Mouse (Mus musculus) midbrain, postnatal 0 days (tissue): Measurements from ENCODE around the gene Cbs. TPM values are rescaled to one million over a fixed set of nuclear protein-coding genes. Genes with fewer than 3 reads are reported as not detected.
"Not testable (repeated sequence)": the region's sequence is repeated elsewhere in the genome, so short reads cannot be mapped to it uniquely, and the experiment has no call there.

Source experiments
- ATAC-seq: fragments of 200-750 bp; cut with Nextera tagmentation; 2 replicates; pipeline ENCODE4 v1.8.0; 2017; ENCODE audit warnings: moderate number of reproducible peaks, mild to moderate bottlenecking, moderate TSS enrichment, moderate library complexity; ENCODE audit not compliant: low FRiP score
- DNase-seq: peaks from one replicate; pipeline ENCODE4 v3.0.0-alpha.2; 2015; ENCODE audit warnings: low spot score
- H3K27ac ChIP-seq: fragments of 300-500 bp; sonication (generic); 2 replicates; pipeline ENCODE4 v1.5.1; 2014; ENCODE audit warnings: low read depth, mild to moderate bottlenecking, low read length, mixed read lengths
- H3K27me3 ChIP-seq: fragments of 300-500 bp; sonication (generic); 2 replicates; pipeline ENCODE4 v1.6.1; 2014; ENCODE audit warnings: low read length, control low read depth, mixed read lengths; ENCODE audit not compliant: insufficient read depth
- H3K36me3 ChIP-seq: fragments of 300-500 bp; sonication (generic); 2 replicates; pipeline ENCODE4 v1.6.1; 2014; ENCODE audit warnings: low read length, control low read depth, mixed read lengths; ENCODE audit not compliant: insufficient read depth
- H3K4me1 ChIP-seq: fragments of 300-500 bp; sonication (generic); 2 replicates; pipeline ENCODE4 v1.6.1; 2014; ENCODE audit warnings: mild to moderate bottlenecking, control low read depth, antibody characterized with exemption, low read length, mixed read lengths; ENCODE audit not compliant: insufficient read depth
- H3K4me2 ChIP-seq: fragments of 300-500 bp; sonication (generic); 2 replicates; pipeline ENCODE4 v1.6.1; 2014; ENCODE audit warnings: low read depth, mild to moderate bottlenecking, low read length, mixed read lengths; ENCODE audit not compliant: poor library complexity, severe bottlenecking
- H3K4me3 ChIP-seq: fragments of 300-500 bp; sonication (generic); 2 replicates; pipeline ENCODE4 v1.5.1; 2014; ENCODE audit warnings: low read depth, mild to moderate bottlenecking, low read length, moderate library complexity
- H3K9ac ChIP-seq: fragments of 300-500 bp; sonication (generic); replicated peaks from 2 replicates; pipeline ENCODE4 v1.6.1; 2014; ENCODE audit warnings: mild to moderate bottlenecking, low read length, moderate library complexity, mixed read lengths; ENCODE audit not compliant: poor library complexity, severe bottlenecking
- H3K9me3 ChIP-seq: fragments of 300-500 bp; sonication (generic); 2 replicates; pipeline ENCODE4 v1.6.1; 2016; ENCODE audit warnings: low read length, control low read depth
- CTCF ChIP-seq: IDR thresholded peaks from 2 replicates; pipeline ENCODE4 v1.5.1; 2016; ENCODE audit warnings: antibody characterized with exemption, mild to moderate bottlenecking
- whole genome bisulfite sequencing: fragments of 180-500 bp; shearing (Covaris S2); extraction: QIAGEN DNeasy Blood & Tissue Kit; methylation state at CpG from one replicate; pipeline ENCODE4 v1.1.7; 2014; 5-methylcytosine and 5-hydroxymethylcytosine counted together
- polyA plus RNA-seq: library from polyadenylated mRNA; unstranded; fragments of >200 nt; fragmentation: Nextera tagmentation; extraction: Ambion mirVana; gene quantifications from 2 replicates; pipeline ENCODE4 v1.2.1, GENCODE M21; 2015
- total RNA-seq: library from RNA; depleted of rRNA; stranded (reverse); fragments of >200 nt; gene quantifications from 2 replicates; pipeline ENCODE4 v1.2.3, GENCODE M21; 2014

The Cbs gene
- total and polyA plus RNA-seq, 2 experiments from 2014 or later, result 16.3 to 29.6 TPM

DNA sequence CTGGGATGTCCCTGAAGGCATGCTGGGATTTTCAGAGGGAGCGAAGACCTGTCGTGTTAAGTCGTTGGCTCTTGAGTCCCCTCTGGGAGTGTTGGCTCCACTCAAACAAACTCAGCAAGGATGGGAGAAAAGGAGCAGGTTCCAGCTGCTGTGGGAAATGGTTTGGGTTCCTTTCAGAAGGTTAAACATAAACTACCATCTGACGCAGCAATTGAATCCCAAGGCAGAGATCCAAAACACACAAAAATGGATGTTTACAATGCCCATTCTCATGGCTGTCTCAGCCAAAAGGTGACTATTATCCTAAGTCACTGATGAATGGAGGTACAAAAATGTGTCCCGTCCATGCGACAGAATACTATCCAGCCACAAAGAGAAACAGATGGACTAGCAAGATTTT, 4.0 kb downstream of the Cbs start:
- Histone ChIP-seq H3K9ac (no peak overlapping the region), H3K9me3 (no peaks in the 10 kb centered on the region; the same call in 1 of the 2 replicates), H3K4me3 (no peak overlapping the region), H3K27me3 (peaks cover 15% of the 10 kb centered on the region), H3K27ac (no peak overlapping the region), H3K36me3 (no peaks in the 10 kb centered on the region), H3K4me2 (no peak overlapping the region), H3K4me1 (peaks cover 5% of the 10 kb centered on the region; the same call in 1 of the 2 replicates)
- WGBS, result 79% methylated on average over 6 of the region's 6 CpGs
- TF ChIP-seq CTCF, result no peak
- DNase-seq (no peak), ATAC-seq (no peak)

- Histone ChIP-seq H3K9me3 (no peaks in the 10 kb centered on the region; the same call in 1 of the 2 replicates), H3K27ac (no peak overlapping the region), H3K4me2 (no peak overlapping the region), H3K4me1 (no peaks in the 10 kb centered on the region), H3K4me3 (no peak overlapping the region), H3K27me3 (peaks cover 9% of the 10 kb centered on the region), H3K9ac (no peak overlapping the region), H3K36me3 (no peaks in the 10 kb centered on the region)
- ATAC-seq (no peak), DNase-seq (no peak)
- no peak for TF ChIP-seq CTCF
- WGBS, result 85% methylated on average over 10 of the region's 10 CpGs
Observed at GRCm38 (mm10) chr17:31631081-31631800, 5.8 kb downstream of the Cbs start.

DNA sequence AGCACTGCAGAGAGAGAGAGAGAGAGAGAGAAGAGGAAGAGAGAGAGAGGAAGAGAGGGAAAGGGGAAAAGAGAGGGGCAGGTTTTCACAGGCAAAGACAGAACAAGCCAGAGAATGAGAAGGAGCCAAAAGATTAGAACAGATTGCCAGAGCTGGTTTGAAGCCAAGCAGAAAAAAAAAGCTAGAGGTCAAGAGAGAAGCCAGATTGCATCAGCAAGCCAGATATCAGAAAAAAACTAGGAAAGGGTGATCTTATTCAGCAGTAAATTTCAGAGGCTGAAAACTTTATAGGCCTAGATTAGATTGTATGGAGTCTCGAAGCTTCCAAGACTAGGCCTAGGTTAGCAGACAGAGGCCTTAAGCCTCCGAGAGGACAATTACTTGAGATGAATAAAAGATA, 9.1 kb downstream of the Cbs start:
- no peak overlapping the region for H3K4me2 ChIP-seq
- DNase-seq, result no peak
- WGBS, result 92% methylated on average over 2 of the region's 2 CpGs
- no peak overlapping the region for H3K4me3 ChIP-seq
- TF ChIP-seq CTCF, result no peak
- no peaks in the 10 kb centered on the region; the same call in 1 of the 2 replicates for H3K9me3 ChIP-seq
- H3K9ac ChIP-seq, result no peak overlapping the region
- ATAC-seq, result no peak
- no peaks in the 10 kb centered on the region for H3K27me3 ChIP-seq
- H3K4me1 ChIP-seq, result no peaks in the 10 kb centered on the region
- H3K36me3 ChIP-seq, result no peaks in the 10 kb centered on the region
- H3K27ac ChIP-seq, result no peak overlapping the region

DNA sequence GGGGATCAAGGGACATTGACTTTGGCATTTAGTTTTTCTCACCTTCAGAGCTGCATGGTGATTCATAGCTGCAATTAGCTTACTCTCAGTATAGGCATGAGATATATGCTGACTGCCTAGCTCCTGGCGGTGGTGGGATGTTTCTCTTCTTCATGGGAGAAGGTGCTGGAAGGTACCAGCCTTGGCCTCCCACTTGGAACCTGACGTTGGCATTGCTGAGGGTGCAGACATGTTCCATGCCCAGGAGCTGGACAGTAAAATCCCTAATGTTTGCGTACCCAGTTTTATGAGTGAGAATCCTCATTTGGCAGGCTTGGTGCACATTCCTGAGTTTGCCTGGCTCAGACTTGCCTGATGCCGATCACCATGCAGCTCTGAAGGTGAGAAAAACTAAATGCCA, 13.9 kb downstream of the Cbs start:
- no peak for TF ChIP-seq CTCF
- no peaks in the 10 kb centered on the region for H3K36me3 ChIP-seq
- no peak overlapping the region for H3K4me2 ChIP-seq
- no peaks in the 10 kb centered on the region; the same call in 1 of the 2 replicates for H3K9me3 ChIP-seq
- H3K27ac ChIP-seq, result no peak overlapping the region
- no peak overlapping the region for H3K9ac ChIP-seq
- ATAC-seq (no peak), DNase-seq (no peak)
- H3K27me3 ChIP-seq, result no peaks in the 10 kb centered on the region
- H3K4me1 ChIP-seq, result no peaks in the 10 kb centered on the region
- WGBS, result 93% methylated on average over 4 of the region's 4 CpGs
- H3K4me3 ChIP-seq, result no peak overlapping the region

DNA sequence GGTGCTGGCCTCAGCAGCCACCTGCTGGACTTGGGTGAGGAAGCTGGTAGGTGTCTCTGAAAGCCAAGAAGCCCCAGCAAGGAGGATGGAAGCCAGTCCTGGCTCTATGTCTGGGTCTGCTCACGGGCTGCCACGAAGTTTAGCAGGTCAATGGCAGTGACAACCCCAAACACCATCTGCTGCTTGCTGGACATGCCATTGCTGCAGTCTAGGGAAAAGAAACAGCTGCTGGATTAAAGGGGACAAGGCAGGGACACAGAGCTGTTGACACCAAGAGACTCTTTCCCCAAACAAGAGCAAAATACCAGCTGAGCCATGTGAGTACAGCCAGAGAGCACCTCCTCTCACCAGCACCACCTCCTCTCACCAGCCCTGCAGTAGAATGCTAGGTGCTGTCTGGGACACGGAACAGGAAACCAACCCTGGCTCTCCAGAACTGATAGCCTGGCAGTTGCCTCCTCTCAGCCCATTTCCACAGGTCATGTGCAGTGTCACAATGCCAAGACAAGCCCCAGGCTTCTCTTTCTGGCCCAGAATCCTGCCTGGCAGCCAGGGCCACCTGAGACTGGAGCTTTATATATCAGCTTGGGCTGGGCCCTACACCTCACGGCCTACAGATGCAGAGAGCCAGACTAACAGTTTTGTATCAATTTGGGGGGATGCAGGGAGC, 23.8 kb downstream of the Cbs start:
- Histone ChIP-seq H3K4me1 (no peaks in the 10 kb centered on the region), H3K9me3 (no peaks in the 10 kb centered on the region), H3K27me3 (no peaks in the 10 kb centered on the region), H3K27ac (no peak overlapping the region), H3K9ac (no peak overlapping the region), H3K36me3 (no peaks in the 10 kb centered on the region), H3K4me2 (no peak overlapping the region), H3K4me3 (no peak overlapping the region)
- DNase-seq (no peak), ATAC-seq (no peak)
- 87% methylated on average over 4 of the region's 4 CpGs for WGBS
- no peak for TF ChIP-seq CTCF

DNA sequence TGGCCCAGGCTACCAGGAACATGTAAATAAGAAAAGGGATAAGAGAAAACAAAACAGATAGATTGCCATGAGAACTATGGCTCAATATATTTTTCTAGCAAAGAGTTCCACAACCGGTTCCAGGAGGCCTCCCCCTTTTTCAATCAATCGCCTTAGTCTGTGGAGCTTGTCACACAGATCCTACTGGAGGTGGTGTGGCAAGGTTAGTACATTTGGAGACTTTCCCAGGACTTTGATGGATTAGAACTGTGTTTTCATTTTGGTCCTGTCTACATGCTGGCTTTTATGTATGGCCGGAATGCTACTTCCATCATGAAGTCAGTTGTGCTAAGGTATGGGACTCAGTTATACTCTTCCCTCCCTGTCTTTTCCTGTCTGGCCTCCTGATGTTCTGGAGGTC, 27.1 kb downstream of the Cbs start:
- TF ChIP-seq CTCF, result no peak
- Histone ChIP-seq H3K9ac (no peak overlapping the region), H3K36me3 (peaks cover 2% of the 10 kb centered on the region; the same call in 1 of the 2 replicates), H3K9me3 (no peaks in the 10 kb centered on the region), H3K4me2 (no peak overlapping the region), H3K27me3 (no peaks in the 10 kb centered on the region), H3K4me1 (no peaks in the 10 kb centered on the region), H3K4me3 (no peak overlapping the region), H3K27ac (no peak overlapping the region)
- ATAC-seq (no peak), DNase-seq (no peak)
- WGBS, result 86% methylated on average over 3 of the region's 3 CpGs

GRCm38 (mm10) chr17:31609173-31609572, 27.9 kb downstream of the Cbs start:
- not testable (repeated sequence) for H3K4me3 ChIP-seq, ATAC-seq, H3K4me1 ChIP-seq, H3K9ac ChIP-seq, H3K27me3 ChIP-seq, H3K36me3 ChIP-seq, H3K27ac ChIP-seq, H3K9me3 ChIP-seq, DNase-seq, H3K4me2 ChIP-seq
- WGBS, result 97% methylated on average over 3 of the region's 3 CpGs
